Mouse (Mus musculus) neural tube, embryonic 10.5 days (tissue): Measurements from ENCODE around the gene Oscp1.
A peak's percentile ranks its signal among the peaks of the same experiment; 100 is the strongest.
"Not testable (repeated sequence)": the region's sequence is repeated elsewhere in the genome, so short reads cannot be mapped to it uniquely, and the experiment has no call there.

Source experiments
- DNase-seq: peaks from one replicate; pipeline ENCODE4 v3.0.0-alpha.2; 2017; ENCODE audit warnings: low spot score; ENCODE audit errors: extremely low spot score

The Oscp1 gene

GRCm38 (mm10) chr4:126081601-126082000, 23.2 kb downstream of the Oscp1 start:
- no peak for DNase-seq

- no peak for DNase-seq
Observed at GRCm38 (mm10) chr4:126083021-126083420, 24.7 kb downstream of the Oscp1 start.

DNA sequence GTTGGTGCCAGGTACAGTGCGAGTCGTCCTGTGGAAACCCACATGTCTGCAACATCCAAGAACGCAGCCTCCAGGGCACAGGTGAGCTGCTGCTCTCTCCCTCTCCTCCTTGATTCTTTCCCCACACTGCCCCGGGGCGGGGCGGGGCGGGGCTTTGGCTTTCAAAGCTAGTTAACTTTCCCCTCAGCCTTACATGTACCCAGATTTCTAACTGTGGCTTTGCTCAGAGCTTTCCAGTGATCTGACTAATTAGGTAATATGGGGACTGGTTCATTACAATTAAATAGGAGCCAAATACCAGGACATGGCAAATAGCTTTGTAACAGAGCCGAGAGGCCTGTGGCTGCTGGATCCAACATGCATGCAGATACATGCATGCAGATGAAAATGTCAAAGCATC, 26.0 kb downstream of the Oscp1 start:
- no peak for DNase-seq

DNA sequence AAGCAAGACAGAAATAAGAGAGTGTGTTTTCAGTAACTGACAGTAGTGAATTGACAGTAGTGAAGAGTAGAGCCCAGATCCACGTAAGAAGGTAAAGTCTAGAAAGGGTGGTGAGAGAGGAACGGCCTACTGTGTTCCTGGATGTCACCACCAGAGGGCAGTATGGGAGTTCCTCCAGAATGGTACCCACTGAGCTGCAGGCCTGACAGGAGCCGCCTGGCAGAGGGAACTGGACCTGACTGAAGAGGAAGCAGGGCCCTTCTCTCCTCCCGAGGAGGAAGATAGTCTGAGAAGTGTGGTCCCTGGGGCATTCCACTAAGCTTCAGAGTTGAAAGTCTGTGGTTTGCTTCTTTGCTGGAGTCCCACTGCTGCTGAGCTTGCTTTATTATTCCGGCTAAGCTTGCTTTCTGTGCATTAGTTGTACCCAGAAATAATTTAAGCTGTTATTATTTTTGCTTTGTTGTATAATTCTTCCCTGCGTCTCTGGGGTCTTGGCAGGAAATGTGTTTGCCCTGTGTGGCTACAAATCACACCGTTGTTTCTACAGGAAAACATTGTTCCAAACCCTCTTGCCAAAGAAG, 27.7 kb downstream of the Oscp1 start:
- peak; percentile 84 for DNase-seq

- no peak for DNase-seq
Observed at GRCm38 (mm10) chr4:126090101-126090847, 31.9 kb downstream of the Oscp1 start.

- no peak for DNase-seq
Observed at GRCm38 (mm10) chr4:126090848-126091124, 32.4 kb downstream of the Oscp1 start.

- DNase-seq: no peak
Observed at GRCm38 (mm10) chr4:126091873-126092272, 33.5 kb downstream of the Oscp1 start.

DNA sequence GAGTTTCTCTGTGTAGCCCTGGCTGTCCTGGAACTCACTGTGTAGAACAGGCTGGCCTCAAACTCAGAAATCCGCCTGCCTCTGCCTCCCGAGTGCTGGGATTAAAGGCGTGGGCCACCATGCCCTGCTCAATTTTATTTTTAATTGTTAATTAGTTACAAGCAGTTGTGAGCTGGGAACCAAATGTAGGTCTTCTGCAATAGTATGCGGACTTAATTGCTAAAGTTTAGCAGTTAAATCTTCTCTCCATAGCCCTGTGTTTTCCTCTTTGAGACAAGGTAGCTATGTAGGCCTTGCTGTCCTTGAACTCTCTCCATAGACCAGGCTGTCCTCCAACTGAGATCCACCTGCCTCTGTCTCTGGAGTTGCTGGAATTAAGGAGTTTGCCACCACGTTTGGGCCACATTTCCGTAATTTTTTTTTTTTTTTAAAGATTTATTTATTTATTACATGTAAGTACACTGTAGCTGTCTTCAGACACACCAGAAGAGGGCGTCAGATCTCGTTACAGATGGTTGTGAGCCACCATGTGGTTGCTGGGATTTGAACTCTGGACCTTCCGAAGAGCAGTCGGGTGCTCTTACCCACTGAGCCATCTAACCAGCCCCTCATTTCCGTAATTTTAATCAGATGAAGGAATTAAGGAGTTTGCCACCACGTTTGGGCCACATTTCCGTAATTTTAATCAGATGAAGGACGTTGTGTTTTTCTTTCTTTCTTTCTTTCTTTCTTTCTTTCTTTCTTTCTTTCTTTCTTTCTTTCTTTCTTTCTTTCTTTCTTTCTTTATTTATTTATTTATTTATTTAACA, 37.5 kb downstream of the Oscp1 start:
- DNase-seq: not testable (repeated sequence)

GRCm38 (mm10) chr4:126096464-126097111, 38.2 kb downstream of the Oscp1 start, which contains the start of gene Lsm10:
Gene Lsm10 (plus strand): TSS chr4:126096623.
- DNase-seq: peak; percentile 92

DNA sequence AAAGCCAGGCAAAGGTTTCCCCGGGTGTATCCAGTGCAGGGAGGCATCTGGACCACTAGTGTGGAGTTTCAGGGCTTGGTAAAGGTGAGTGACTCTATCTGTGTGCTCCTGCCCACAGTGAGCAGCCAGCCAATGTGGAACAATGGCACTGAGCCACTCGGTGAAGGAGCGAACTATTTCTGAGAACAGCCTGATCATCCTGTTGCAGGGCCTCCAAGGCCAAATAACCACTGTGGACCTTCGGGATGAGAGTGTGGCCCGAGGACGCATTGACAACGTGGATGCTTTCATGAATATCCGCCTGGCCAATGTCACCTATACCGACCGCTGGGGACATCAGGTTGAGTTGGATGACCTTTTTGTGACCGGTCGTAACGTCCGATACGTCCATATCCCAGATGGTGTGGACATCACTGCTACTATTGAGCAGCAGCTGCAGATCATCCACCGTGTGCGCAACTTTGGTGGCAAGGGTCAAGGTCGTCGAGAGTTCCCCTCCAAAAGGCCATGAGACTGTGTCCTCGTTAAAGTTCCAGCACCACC, 39.4 kb downstream of the Oscp1 start:
- no peak for DNase-seq

GRCm38 (mm10) chr4:126099365-126099764, 41.0 kb downstream of the Oscp1 start:
- no peak for DNase-seq

- no peak for DNase-seq
Observed at GRCm38 (mm10) chr4:126100764-126101163, 42.4 kb downstream of the Oscp1 start.

DNA sequence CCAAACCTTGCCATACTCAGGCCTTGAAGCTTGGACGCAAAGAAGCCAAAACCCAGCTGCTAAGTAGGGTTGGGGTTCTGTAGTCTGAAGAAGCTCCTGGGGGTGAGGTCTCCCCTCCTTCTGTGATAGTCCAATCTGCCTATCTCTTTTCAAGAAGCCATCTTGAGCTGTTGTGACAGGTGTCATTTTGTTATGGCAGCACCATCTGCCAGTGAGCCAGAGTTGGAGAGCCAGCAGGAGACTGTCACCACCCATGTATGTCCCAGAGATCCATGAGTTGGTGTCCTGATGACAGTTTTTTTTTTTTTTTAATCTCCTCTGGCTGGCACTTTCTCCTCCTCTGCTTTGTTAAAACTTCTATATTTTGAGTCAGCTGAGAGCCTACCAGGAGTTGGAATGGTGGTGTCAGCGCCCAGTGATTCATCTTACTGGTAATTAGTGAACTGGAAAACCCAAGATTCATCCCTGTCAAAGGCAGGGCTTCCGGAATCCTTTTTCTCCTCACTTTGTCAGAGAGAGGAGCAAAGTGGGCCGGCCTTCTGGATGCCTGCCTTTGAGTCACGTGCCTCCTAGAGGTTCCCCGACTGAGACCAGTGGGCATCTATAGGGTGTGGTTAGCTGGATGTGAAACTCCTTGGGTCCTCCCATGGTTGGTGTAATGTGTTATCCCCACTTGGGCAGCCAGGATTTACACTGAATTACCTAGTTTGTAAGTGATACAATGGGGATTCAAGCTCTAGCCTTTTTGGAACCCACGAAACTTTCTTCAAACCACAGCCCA, 43.9 kb downstream of the Oscp1 start:
- DNase-seq: no peak

DNA sequence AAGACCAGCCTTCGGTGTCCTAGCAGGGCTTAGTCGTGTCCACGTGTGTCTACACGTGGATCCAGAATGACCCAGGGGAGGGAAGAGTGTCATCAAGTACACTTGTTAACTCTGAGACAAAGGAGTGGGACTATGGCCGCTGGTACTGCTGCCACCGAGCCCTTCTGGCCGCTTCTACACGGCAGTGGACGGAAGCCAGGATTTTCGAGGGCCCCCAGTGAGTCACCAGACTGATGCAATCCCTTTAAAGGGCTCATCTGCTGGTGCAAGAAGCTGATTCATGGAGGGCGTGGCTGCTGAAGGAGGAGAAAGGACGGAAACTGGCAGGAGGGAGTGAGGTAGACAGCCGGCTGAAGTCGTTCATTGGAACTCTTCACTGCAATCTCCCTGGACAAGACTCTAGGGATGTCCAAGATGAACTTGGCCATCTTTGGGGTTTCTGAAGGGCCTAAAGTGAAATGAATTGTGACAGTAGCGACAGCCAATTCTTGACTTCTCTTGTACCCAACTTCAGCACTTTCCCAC, 44.8 kb downstream of the Oscp1 start:
- DNase-seq: peak; percentile 65

DNA sequence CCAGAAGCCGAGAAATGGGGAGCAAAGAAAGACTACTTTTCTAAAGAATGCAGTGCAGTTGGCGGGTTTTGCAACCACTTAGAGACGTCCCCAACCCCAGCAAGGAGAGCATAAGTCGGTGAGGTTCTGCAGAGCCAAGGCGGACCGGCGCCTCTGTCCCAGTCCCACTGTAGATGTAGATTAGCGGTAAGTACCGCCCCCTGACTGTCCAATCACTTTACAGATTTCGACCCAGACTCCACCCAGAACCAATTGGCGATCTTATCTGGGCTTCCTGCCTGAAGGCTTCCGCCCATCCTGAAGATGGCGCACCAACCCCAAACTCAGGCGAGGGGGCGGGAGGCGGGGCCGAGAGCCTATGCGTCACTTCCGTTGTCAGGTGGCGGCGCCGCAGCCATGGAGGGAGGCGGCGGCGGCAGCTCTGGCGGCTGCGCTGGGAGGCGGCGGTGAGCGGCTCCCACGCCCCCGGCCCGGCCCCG, 45.3 kb downstream of the Oscp1 start, which contains the start of gene Stk40:
Stk40 (plus strand) TSS at position 368 of the 479 bp plus-strand sequence.
- peak; percentile 98 for DNase-seq

GRCm38 (mm10) chr4:126104261-126105075, 46.1 kb downstream of the Oscp1 start:
- DNase-seq: no peak

DNA sequence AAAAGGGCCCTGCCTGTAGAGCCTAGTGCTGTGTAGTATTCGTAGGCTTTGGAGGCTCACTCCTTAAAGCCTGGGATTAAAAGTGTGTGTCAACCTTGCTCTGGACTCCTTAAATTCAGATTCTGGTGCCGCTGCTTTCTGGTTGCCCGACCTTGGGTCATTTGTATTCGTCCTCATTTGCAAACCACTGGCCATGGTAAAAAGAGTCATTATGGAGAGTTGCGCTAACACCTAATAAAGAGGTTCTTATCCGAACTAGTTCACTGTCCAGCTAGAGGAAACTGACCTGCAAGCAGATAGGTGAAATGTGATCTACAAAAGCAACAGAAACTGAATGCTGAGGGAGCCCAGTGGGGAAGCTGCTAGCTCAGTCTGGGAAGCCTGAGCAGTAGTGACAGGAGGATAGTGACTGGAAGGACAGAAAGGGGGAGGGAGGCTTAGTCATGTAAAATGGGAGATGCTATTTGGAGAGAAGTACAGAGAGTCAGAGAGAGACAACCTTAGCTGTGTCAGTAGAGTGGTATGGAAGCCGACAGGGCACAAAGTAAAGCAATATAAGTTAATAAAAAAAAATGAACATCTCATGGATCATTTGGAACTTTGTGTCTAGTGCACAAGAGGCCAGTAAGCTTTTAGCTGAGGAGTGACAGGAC, 46.9 kb downstream of the Oscp1 start:
- no peak for DNase-seq

- DNase-seq: no peak
Observed at GRCm38 (mm10) chr4:126108061-126108740, 49.8 kb downstream of the Oscp1 start.
